Comparison of ENCODE assay signal across 8 mouse cellular contexts in genomic region chr7:130855681-130856080, GRCm38 (mm10). TPM values are rescaled to one million over a fixed set of nuclear protein-coding genes. Genes with fewer than 3 reads are reported as not detected.
DNase-seq lines count a peak whose midpoint lies in the region; ATAC-seq lines count a peak whose summit lies in the region.
"Had no signal": no experiment of that assay in that cellular context is flagged by ENCODE, and none has a peak within 500 bp of the region (broad histone marks: within the 10 kb centered on the region; RNA-seq: fewer than 3 reads in every experiment).

No protein-coding gene starts in this region.

- peak; percentile 41 to 67 for DNase-seq in kidney, postnatal 25 days
- DNase-seq in kidney, postnatal 4 days, result no peak
- DNase-seq in adipocyte (ENCODE audit: low spot score), result peak; percentile 58
- peak; percentile 72 to 73 for DNase-seq in cerebellum, postnatal 10 days
- DNase-seq in lung, postnatal 36 days, result peak; percentile 70
- DNase-seq in layer of hippocampus, postnatal 14 days (ENCODE audit: low spot score in 2 of 2), result no peak

- ATAC-seq in monocyte, adult 5-6 weeks (replicated peaks; ENCODE audit: insufficient number of reproducible peaks, low FRiP score, low TSS enrichment, poor library complexity, severe bottlenecking), result no peak
- ATAC-seq: forebrain, embryonic 16.5 days had no signal

RNA-seq across cellular contexts. Expression of gene Plekha1, which starts 9.9 kb away (rescaled TPM):
- total RNA-seq in monocyte, adult 5-6 weeks (2017), result 41.0 to 79.7 TPM (median 50.4 TPM) in 3 replicates
- total RNA-seq in layer of hippocampus, postnatal 14 days (2021), result 100 to 1,000 TPM; 103 to 121 TPM

Comparison
In these comparisons a context has a peak if more than half of its experiments do, and no peak if none do; other contexts are left out.
1. DNase-seq: peak in kidney, postnatal 25 days (2 of 2), adipocyte (single experiment), cerebellum, postnatal 10 days (2 of 2) and lung, postnatal 36 days (single experiment); none in kidney, postnatal 4 days (0 of 2) and layer of hippocampus, postnatal 14 days (0 of 2).